Mouse (Mus musculus) neural tube, embryonic 15.5 days (tissue): ENCODE data around the gene Smurf1. TPM values are rescaled to one million over a fixed set of nuclear protein-coding genes. Genes with fewer than 3 reads are reported as not detected.

Source experiments
- ATAC-seq: fragments of 200-750 bp; cut with Nextera tagmentation; 2 replicates; pipeline ENCODE4 v1.8.0; 2017; ENCODE audit warnings: mild to moderate bottlenecking, moderate TSS enrichment, moderate library complexity; ENCODE audit not compliant: low FRiP score
- H3K27ac ChIP-seq: fragments of 300-500 bp; sonication (generic); replicated peaks from 2 replicates; pipeline ENCODE4 v1.5.1; 2015; ENCODE audit warnings: mild to moderate bottlenecking, inconsistent platforms
- H3K27me3 ChIP-seq: fragments of 300-500 bp; sonication (generic); replicated peaks from 2 replicates; pipeline ENCODE4 v1.6.1; 2015; ENCODE audit warnings: inconsistent platforms
- H3K36me3 ChIP-seq: fragments of 300-500 bp; sonication (generic); 2 replicates; pipeline ENCODE4 v1.6.1; 2015; ENCODE audit warnings: inconsistent platforms
- H3K4me1 ChIP-seq: fragments of 300-500 bp; sonication (generic); 2 replicates; pipeline ENCODE4 v1.6.1; 2015; ENCODE audit warnings: inconsistent platforms
- H3K4me2 ChIP-seq: fragments of 300-500 bp; sonication (generic); 2 replicates; pipeline ENCODE4 v1.6.1; 2015; ENCODE audit warnings: inconsistent platforms, mild to moderate bottlenecking, moderate library complexity
- H3K4me3 ChIP-seq: fragments of 300-500 bp; sonication (generic); replicated peaks from 2 replicates; pipeline ENCODE4 v1.5.1; 2015; ENCODE audit warnings: mild to moderate bottlenecking, inconsistent platforms
- H3K9ac ChIP-seq: fragments of 300-500 bp; sonication (generic); replicated peaks from 2 replicates; pipeline ENCODE4 v1.6.1; 2015; ENCODE audit warnings: mild to moderate bottlenecking, inconsistent platforms
- H3K9me3 ChIP-seq: fragments of 300-500 bp; sonication (generic); replicated peaks from 2 replicates; pipeline ENCODE4 v1.6.1; 2016; ENCODE audit warnings: inconsistent platforms
- WGBS: fragments of 180-500 bp; shearing (Covaris S2); methylation state at CpG from one replicate; pipeline ENCODE4 v1.1.7; 2015; ENCODE audit warnings: mixed read lengths; 5-methylcytosine and 5-hydroxymethylcytosine counted together
- polyA plus RNA-seq: library from polyadenylated mRNA; unstranded; fragments of >200 nt; fragmentation: Nextera tagmentation; extraction: Ambion mirVana; gene quantifications from 2 replicates; pipeline ENCODE4 v1.2.1, GENCODE M21; 2015

The Smurf1 gene
- polyA plus RNA-seq, 1 experiment from 2014 or later = 23.7 TPM

GRCm38 (mm10) chr5:144950428-144951051, 15.1 kb downstream of the Smurf1 start:
- peaks cover 46% of the 10 kb centered on the region for H3K4me1 ChIP-seq
- no peak overlapping the region for H3K9ac ChIP-seq
- no peaks in the 10 kb centered on the region for H3K9me3 ChIP-seq
- no peak overlapping the region for H3K4me3 ChIP-seq
- H3K27me3 ChIP-seq = no peaks in the 10 kb centered on the region
- 95% methylated on average over 5 of the region's 5 CpGs for WGBS
- H3K36me3 ChIP-seq = no peaks in the 10 kb centered on the region
- H3K27ac ChIP-seq = no peak overlapping the region
- ATAC-seq = no peak
- H3K4me2 ChIP-seq = no peak overlapping the region

- no peaks in the 10 kb centered on the region for H3K27me3 ChIP-seq
- no peak overlapping the region for H3K4me2 ChIP-seq
- 89% methylated on average over 4 of the region's 4 CpGs for WGBS
- no peak overlapping the region for H3K4me3 ChIP-seq
- no peak overlapping the region for H3K9ac ChIP-seq
- no peak overlapping the region for H3K27ac ChIP-seq
- no peaks in the 10 kb centered on the region for H3K36me3 ChIP-seq
- ATAC-seq = no peak
- no peaks in the 10 kb centered on the region for H3K9me3 ChIP-seq
- H3K4me1 ChIP-seq = peaks cover 48% of the 10 kb centered on the region
Observed at GRCm38 (mm10) chr5:144949856-144950255, 15.8 kb downstream of the Smurf1 start.

- H3K9ac ChIP-seq = no peak overlapping the region
- H3K4me2 ChIP-seq = no peak overlapping the region
- no peak for ATAC-seq
- H3K4me3 ChIP-seq = no peak overlapping the region
- no peaks in the 10 kb centered on the region for H3K9me3 ChIP-seq
- no peaks in the 10 kb centered on the region for H3K27me3 ChIP-seq
- H3K4me1 ChIP-seq = peaks cover 35% of the 10 kb centered on the region
- no peak overlapping the region for H3K27ac ChIP-seq
- no peaks in the 10 kb centered on the region for H3K36me3 ChIP-seq
- WGBS = 74% methylated on average over 11 of the region's 11 CpGs
Observed at GRCm38 (mm10) chr5:144948422-144948821, 17.2 kb downstream of the Smurf1 start.

- H3K9me3 ChIP-seq = no peaks in the 10 kb centered on the region
- H3K27ac ChIP-seq = no peak overlapping the region
- H3K4me3 ChIP-seq = no peak overlapping the region
- no peaks in the 10 kb centered on the region for H3K27me3 ChIP-seq
- no peaks in the 10 kb centered on the region for H3K36me3 ChIP-seq
- WGBS = 74% methylated on average over 1 of the region's 1 CpGs
- H3K4me2 ChIP-seq = no peak overlapping the region
- no peak for ATAC-seq
- peaks cover 31% of the 10 kb centered on the region for H3K4me1 ChIP-seq
- no peak overlapping the region for H3K9ac ChIP-seq
Observed at GRCm38 (mm10) chr5:144948002-144948401, 17.6 kb downstream of the Smurf1 start.

- Histone ChIP-seq H3K4me3 (no peak overlapping the region), H3K27me3 (no peaks in the 10 kb centered on the region), H3K27ac (no peak overlapping the region), H3K9ac (no peak overlapping the region), H3K4me2 (no peak overlapping the region), H3K9me3 (no peaks in the 10 kb centered on the region), H3K4me1 (peaks cover 43% of the 10 kb centered on the region), H3K36me3 (no peaks in the 10 kb centered on the region)
- 67% methylated on average over 4 of the region's 4 CpGs for WGBS
- ATAC-seq = no peak
Observed at GRCm38 (mm10) chr5:144946032-144946431, 19.6 kb downstream of the Smurf1 start.

- 93% methylated on average over 7 of the region's 7 CpGs for WGBS
Observed at GRCm38 (mm10) chr5:144944932-144945331, 20.7 kb downstream of the Smurf1 start.

GRCm38 (mm10) chr5:144944370-144944769, 21.3 kb downstream of the Smurf1 start:
- H3K4me2 ChIP-seq = no peak overlapping the region
- ATAC-seq = no peak
- H3K4me3 ChIP-seq = no peak overlapping the region
- WGBS = 79% methylated on average over 4 of the region's 4 CpGs
- H3K36me3 ChIP-seq = no peaks in the 10 kb centered on the region
- no peaks in the 10 kb centered on the region for H3K9me3 ChIP-seq
- peaks cover 50% of the 10 kb centered on the region for H3K4me1 ChIP-seq
- no peak overlapping the region for H3K27ac ChIP-seq
- no peaks in the 10 kb centered on the region for H3K27me3 ChIP-seq
- no peak overlapping the region for H3K9ac ChIP-seq

More at GRCm38 (mm10) chr5:144944932-144945331, 20.7 kb downstream of the Smurf1 start:
- Histone ChIP-seq H3K4me3 (no peak overlapping the region), H3K9ac (no peak overlapping the region), H3K27ac (no peak overlapping the region), H3K36me3 (no peaks in the 10 kb centered on the region), H3K27me3 (no peaks in the 10 kb centered on the region), H3K4me1 (peaks cover 54% of the 10 kb centered on the region), H3K9me3 (no peaks in the 10 kb centered on the region), H3K4me2 (no peak overlapping the region)
- ATAC-seq = no peak

GRCm38 (mm10) chr5:144943346-144943745, 22.3 kb downstream of the Smurf1 start:
- WGBS = 90% methylated on average over 6 of the region's 6 CpGs
- H3K4me3 ChIP-seq = no peak overlapping the region

GRCm38 (mm10) chr5:144942431-144942830, 23.2 kb downstream of the Smurf1 start:
- no peak overlapping the region for H3K9ac ChIP-seq
- peaks cover 40% of the 10 kb centered on the region for H3K4me1 ChIP-seq
- no peaks in the 10 kb centered on the region for H3K27me3 ChIP-seq
- no peak overlapping the region for H3K4me2 ChIP-seq
- no peak for ATAC-seq
- no peaks in the 10 kb centered on the region for H3K9me3 ChIP-seq
- WGBS = 78% methylated on average over 9 of the region's 9 CpGs
- H3K36me3 ChIP-seq = no peaks in the 10 kb centered on the region
- no peak overlapping the region for H3K27ac ChIP-seq
- no peak overlapping the region for H3K4me3 ChIP-seq

More at GRCm38 (mm10) chr5:144943346-144943745, 22.3 kb downstream of the Smurf1 start:
- H3K4me1 ChIP-seq = peaks cover 44% of the 10 kb centered on the region
- no peak overlapping the region for H3K27ac ChIP-seq
- H3K9me3 ChIP-seq = no peaks in the 10 kb centered on the region
- H3K27me3 ChIP-seq = no peaks in the 10 kb centered on the region
- no peaks in the 10 kb centered on the region for H3K36me3 ChIP-seq
- H3K9ac ChIP-seq = no peak overlapping the region
- no peak overlapping the region for H3K4me2 ChIP-seq
- no peak for ATAC-seq

GRCm38 (mm10) chr5:144940904-144941303, 24.7 kb downstream of the Smurf1 start:
- Histone ChIP-seq H3K4me2 (no peak overlapping the region), H3K27me3 (no peaks in the 10 kb centered on the region), H3K27ac (peak overlapping the region; percentile 45), H3K9me3 (no peaks in the 10 kb centered on the region), H3K9ac (no peak overlapping the region), H3K4me1 (peaks cover 43% of the 10 kb centered on the region), H3K36me3 (no peaks in the 10 kb centered on the region), H3K4me3 (no peak overlapping the region)
- WGBS = 51% methylated on average over 3 of the region's 3 CpGs
- ATAC-seq = peak; percentile 33; the same call in 1 of the 2 replicates

- H3K4me1 ChIP-seq = peaks cover 51% of the 10 kb centered on the region
- WGBS = 89% methylated on average over 2 of the region's 2 CpGs
Observed at GRCm38 (mm10) chr5:144937304-144937703, 28.3 kb downstream of the Smurf1 start.

GRCm38 (mm10) chr5:144933486-144933885, 32.2 kb downstream of the Smurf1 start:
- Histone ChIP-seq H3K27me3 (no peaks in the 10 kb centered on the region), H3K9ac (no peak overlapping the region), H3K4me1 (peaks cover 47% of the 10 kb centered on the region), H3K4me3 (no peak overlapping the region), H3K4me2 (no peak overlapping the region), H3K9me3 (no peaks in the 10 kb centered on the region), H3K36me3 (no peaks in the 10 kb centered on the region), H3K27ac (no peak overlapping the region)
- WGBS = 75% methylated on average over 4 of the region's 4 CpGs
- ATAC-seq = no peak

More at GRCm38 (mm10) chr5:144937304-144937703, 28.3 kb downstream of the Smurf1 start:
- no peak overlapping the region for H3K9ac ChIP-seq
- H3K4me3 ChIP-seq = no peak overlapping the region
- no peaks in the 10 kb centered on the region for H3K27me3 ChIP-seq
- no peaks in the 10 kb centered on the region for H3K9me3 ChIP-seq
- no peak overlapping the region for H3K4me2 ChIP-seq
- H3K36me3 ChIP-seq = no peaks in the 10 kb centered on the region
- no peak overlapping the region for H3K27ac ChIP-seq
- ATAC-seq = no peak
